Mouse (Mus musculus) lung, postnatal 0 days (tissue): ENCODE data around the gene Hivep3.

Experiments used
- CTCF ChIP-seq: IDR thresholded peaks from 2 replicates; pipeline ENCODE4 v1.5.1; 2016; ENCODE audit warnings: antibody characterized with exemption, mild to moderate bottlenecking
- EP300 ChIP-seq: IDR thresholded peaks from 2 replicates; pipeline ENCODE4 v1.6.1; 2016; ENCODE audit warnings: antibody characterized with exemption, mild to moderate bottlenecking, control low read depth

GRCm38 (mm10) chr4:119828386-119828785 is 94.8 kb downstream of the Hivep3 start:
- TF ChIP-seq CTCF = no peak
- no peak for TF ChIP-seq EP300
